Mouse (Mus musculus): ENCODE data around the gene Khdrbs1.

GRCm38 (mm10) chr4:129716310-129716709 lies 25.8 kb downstream of the Khdrbs1 start:
- TF ChIP-seq CTCF (IDR thresholded peaks at IDR 0.05; ENCODE audit: borderline replicate concordance, extremely low read depth, insufficient read depth, insufficient read length) (no peak), POLR2A (IDR thresholded peaks at IDR 0.05; ENCODE audit: borderline replicate concordance, extremely low read depth, insufficient read depth, insufficient read length, poor library complexity, severe bottlenecking) (no peak)

Measured in brain, embryonic 14.5 days (tissue).